Mouse (Mus musculus) midbrain, embryonic 13.5 days (tissue): ENCODE measurements around the gene Mme. TPM values are rescaled to one million over a fixed set of nuclear protein-coding genes. Genes with fewer than 3 reads are reported as not detected.

ENCODE experiments used
- ATAC-seq: fragments of 200-750 bp; cut with Nextera tagmentation; 2 replicates; pipeline ENCODE4 v1.8.0; 2017; ENCODE audit warnings: mild to moderate bottlenecking, moderate TSS enrichment, moderate library complexity
- H3K27ac ChIP-seq: fragments of 300-500 bp; sonication (generic); 2 replicates; pipeline ENCODE4 v1.5.1; 2015; ENCODE audit warnings: inconsistent platforms, mild to moderate bottlenecking, moderate library complexity
- H3K27me3 ChIP-seq: fragments of 300-500 bp; sonication (generic); 2 replicates; pipeline ENCODE4 v1.6.1; 2015; ENCODE audit warnings: mild to moderate bottlenecking, inconsistent platforms
- H3K36me3 ChIP-seq: fragments of 300-500 bp; sonication (generic); 2 replicates; pipeline ENCODE4 v1.6.1; 2015; ENCODE audit warnings: mild to moderate bottlenecking, inconsistent platforms
- H3K4me1 ChIP-seq: fragments of 300-500 bp; sonication (generic); replicated peaks from 2 replicates; pipeline ENCODE4 v1.6.1; 2015; ENCODE audit warnings: inconsistent platforms
- H3K4me2 ChIP-seq: fragments of 300-500 bp; sonication (generic); replicated peaks from 2 replicates; pipeline ENCODE4 v1.6.1; 2015; ENCODE audit warnings: moderate library complexity, mild to moderate bottlenecking, inconsistent platforms
- H3K4me3 ChIP-seq: fragments of 300-500 bp; sonication (generic); replicated peaks from 2 replicates; pipeline ENCODE4 v1.5.1; 2015; ENCODE audit warnings: mild to moderate bottlenecking, inconsistent platforms
- H3K9ac ChIP-seq: fragments of 300-500 bp; sonication (generic); replicated peaks from 2 replicates; pipeline ENCODE4 v1.6.1; 2015; ENCODE audit warnings: mild to moderate bottlenecking, inconsistent platforms
- H3K9me3 ChIP-seq: fragments of 300-500 bp; sonication (generic); 2 replicates; pipeline ENCODE4 v1.6.1; 2016; ENCODE audit warnings: mild to moderate bottlenecking, inconsistent platforms
- WGBS: fragments of 180-500 bp; shearing (Covaris S2); methylation state at CpG from one replicate; pipeline ENCODE4 v1.1.7; 2015; 5-methylcytosine and 5-hydroxymethylcytosine counted together
- polyA plus RNA-seq: library from polyadenylated mRNA; unstranded; fragments of >200 nt; fragmentation: Nextera tagmentation; extraction: Ambion mirVana; gene quantifications from 2 replicates; pipeline ENCODE4 v1.2.1, GENCODE M21; 2015

The Mme gene
- polyA plus RNA-seq, 1 experiment from 2014 or later: 2.8 TPM

DNA sequence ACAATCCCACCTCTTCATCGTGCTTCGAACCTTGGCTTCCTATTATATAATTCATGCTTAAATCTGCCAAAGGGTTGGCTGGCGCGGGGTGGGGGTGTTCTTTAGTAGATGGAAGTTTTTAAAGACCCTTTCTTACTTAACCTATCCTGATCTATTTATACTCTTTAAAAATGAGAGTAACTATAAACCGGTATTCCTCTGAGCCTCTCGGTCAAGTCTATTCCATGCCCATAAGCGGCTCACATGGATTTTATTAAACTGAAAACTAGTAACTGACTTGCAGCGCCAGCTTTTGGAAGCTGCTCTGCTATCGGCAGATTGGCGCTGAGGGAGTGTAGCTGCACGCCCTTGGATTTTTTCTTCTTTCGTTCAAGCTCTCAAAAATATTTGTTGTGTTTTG, 55.1 kb downstream of the Mme start:
- Histone ChIP-seq H3K4me2 (peak overlapping the region; percentile 100), H3K4me3 (peak overlapping the region; percentile 74), H3K9ac (no peak overlapping the region), H3K27me3 (peaks cover 18% of the 10 kb centered on the region; the same call in 1 of the 2 replicates), H3K4me1 (peaks cover 2% of the 10 kb centered on the region; the same call in 1 of the 2 replicates), H3K9me3 (no peaks in the 10 kb centered on the region), H3K27ac (no peak overlapping the region), H3K36me3 (no peaks in the 10 kb centered on the region)
- 11% methylated on average over 12 of the region's 12 CpGs for WGBS
- no peak for ATAC-seq

- H3K9ac ChIP-seq: no peak overlapping the region
- no peak overlapping the region for H3K27ac ChIP-seq
- H3K4me3 ChIP-seq: no peak overlapping the region
- 4% methylated on average over 6 of the region's 6 CpGs for WGBS
- no peaks in the 10 kb centered on the region for H3K36me3 ChIP-seq
- H3K4me2 ChIP-seq: no peak overlapping the region
- no peaks in the 10 kb centered on the region for H3K9me3 ChIP-seq
- H3K27me3 ChIP-seq: peaks cover 18% of the 10 kb centered on the region; the same call in 1 of the 2 replicates
- no peak for ATAC-seq
- H3K4me1 ChIP-seq: peaks cover 2% of the 10 kb centered on the region; the same call in 1 of the 2 replicates
These were observed 56.5 kb downstream of the Mme start for GRCm38 (mm10) chr3:63297787-63298186.

- Histone ChIP-seq H3K9ac (no peak overlapping the region), H3K4me1 (no peaks in the 10 kb centered on the region), H3K27ac (no peak overlapping the region), H3K36me3 (no peaks in the 10 kb centered on the region), H3K4me3 (no peak overlapping the region), H3K9me3 (no peaks in the 10 kb centered on the region), H3K4me2 (no peak overlapping the region), H3K27me3 (no peaks in the 10 kb centered on the region)
- 85% methylated on average over 7 of the region's 7 CpGs for WGBS
- ATAC-seq: no peak
These were observed 73.9 kb downstream of the Mme start for GRCm38 (mm10) chr3:63315211-63315760.

- H3K27me3 ChIP-seq: no peaks in the 10 kb centered on the region
- no peak overlapping the region for H3K4me3 ChIP-seq
- H3K4me2 ChIP-seq: no peak overlapping the region
- 76% methylated on average over 3 of the region's 3 CpGs for WGBS
- H3K9ac ChIP-seq: no peak overlapping the region
- H3K9me3 ChIP-seq: no peaks in the 10 kb centered on the region
- H3K27ac ChIP-seq: no peak overlapping the region
- H3K36me3 ChIP-seq: no peaks in the 10 kb centered on the region
- H3K4me1 ChIP-seq: no peaks in the 10 kb centered on the region
- ATAC-seq: no peak
These were observed 76.2 kb downstream of the Mme start for GRCm38 (mm10) chr3:63317496-63317895.

DNA sequence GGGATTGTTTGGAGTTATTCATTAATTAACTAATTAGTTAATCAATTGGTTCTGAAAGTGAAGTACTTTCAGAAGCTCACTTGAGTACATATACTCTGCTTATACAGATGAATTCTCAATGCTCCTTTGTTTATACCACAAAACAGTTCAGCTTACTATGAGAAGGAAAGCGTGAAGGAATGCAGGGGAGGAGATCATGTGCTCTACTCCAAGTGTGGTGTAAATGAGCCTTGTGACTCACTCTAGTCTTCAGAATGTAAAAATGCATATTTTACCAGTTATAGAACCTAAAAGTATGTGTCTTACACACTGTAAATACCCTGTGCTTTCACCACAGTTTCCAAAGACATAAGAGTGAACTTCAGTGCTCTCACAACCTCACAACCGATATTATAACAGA, 84.3 kb downstream of the Mme start:
- 82% methylated on average over 2 of the region's 2 CpGs for WGBS
- Histone ChIP-seq H3K4me3 (no peak overlapping the region), H3K4me1 (no peaks in the 10 kb centered on the region), H3K27me3 (no peaks in the 10 kb centered on the region), H3K4me2 (no peak overlapping the region), H3K9me3 (no peaks in the 10 kb centered on the region), H3K9ac (no peak overlapping the region), H3K36me3 (no peaks in the 10 kb centered on the region), H3K27ac (no peak overlapping the region)
- no peak for ATAC-seq

DNA sequence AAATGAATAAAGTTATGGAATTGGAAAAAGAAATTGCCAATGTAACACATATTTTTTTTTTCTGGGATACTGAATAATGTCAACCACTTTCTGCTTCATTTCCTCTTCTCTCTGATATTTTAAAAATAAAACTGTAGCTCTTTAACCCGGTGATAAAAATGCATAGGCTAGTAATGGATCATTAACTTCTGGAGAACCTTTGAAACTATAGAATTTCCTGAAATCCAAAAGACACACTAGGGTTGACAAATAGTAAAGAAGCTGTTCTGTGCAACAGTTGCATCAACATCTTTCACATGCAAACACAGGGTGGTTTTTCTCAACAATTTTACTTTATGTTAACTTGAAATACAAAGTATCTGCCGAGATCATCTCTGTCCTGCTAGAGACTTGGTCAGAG, 98.8 kb downstream of the Mme start:
- Histone ChIP-seq H3K27ac (no peak overlapping the region), H3K9ac (no peak overlapping the region), H3K4me2 (no peak overlapping the region), H3K9me3 (no peaks in the 10 kb centered on the region), H3K27me3 (no peaks in the 10 kb centered on the region), H3K4me3 (no peak overlapping the region), H3K36me3 (no peaks in the 10 kb centered on the region), H3K4me1 (no peaks in the 10 kb centered on the region)
- WGBS: 81% methylated on average over 2 of the region's 2 CpGs
- ATAC-seq: no peak

- H3K9me3 ChIP-seq: no peaks in the 10 kb centered on the region
- H3K9ac ChIP-seq: no peak overlapping the region
- H3K4me2 ChIP-seq: no peak overlapping the region
- no peak for ATAC-seq
- H3K27ac ChIP-seq: no peak overlapping the region
- H3K4me1 ChIP-seq: no peaks in the 10 kb centered on the region
- WGBS: 93% methylated on average over 3 of the region's 3 CpGs
- H3K27me3 ChIP-seq: no peaks in the 10 kb centered on the region
- H3K36me3 ChIP-seq: no peaks in the 10 kb centered on the region
- no peak overlapping the region for H3K4me3 ChIP-seq
These were observed 99.2 kb downstream of the Mme start for GRCm38 (mm10) chr3:63340546-63340945.

- WGBS: 97% methylated on average over 4 of the region's 4 CpGs
- H3K27ac ChIP-seq: no peak overlapping the region
- H3K4me3 ChIP-seq: no peak overlapping the region
- H3K36me3 ChIP-seq: no peaks in the 10 kb centered on the region
- ATAC-seq: no peak
- no peaks in the 10 kb centered on the region for H3K4me1 ChIP-seq
- H3K27me3 ChIP-seq: no peaks in the 10 kb centered on the region
- no peak overlapping the region for H3K4me2 ChIP-seq
- no peaks in the 10 kb centered on the region for H3K9me3 ChIP-seq
- H3K9ac ChIP-seq: no peak overlapping the region
These were observed 100.1 kb downstream of the Mme start for GRCm38 (mm10) chr3:63341481-63341880.

GRCm38 (mm10) chr3:63344998-63345397, 103.7 kb downstream of the Mme start:
- WGBS: 84% methylated on average over 5 of the region's 5 CpGs
- H3K27me3 ChIP-seq: no peaks in the 10 kb centered on the region

DNA sequence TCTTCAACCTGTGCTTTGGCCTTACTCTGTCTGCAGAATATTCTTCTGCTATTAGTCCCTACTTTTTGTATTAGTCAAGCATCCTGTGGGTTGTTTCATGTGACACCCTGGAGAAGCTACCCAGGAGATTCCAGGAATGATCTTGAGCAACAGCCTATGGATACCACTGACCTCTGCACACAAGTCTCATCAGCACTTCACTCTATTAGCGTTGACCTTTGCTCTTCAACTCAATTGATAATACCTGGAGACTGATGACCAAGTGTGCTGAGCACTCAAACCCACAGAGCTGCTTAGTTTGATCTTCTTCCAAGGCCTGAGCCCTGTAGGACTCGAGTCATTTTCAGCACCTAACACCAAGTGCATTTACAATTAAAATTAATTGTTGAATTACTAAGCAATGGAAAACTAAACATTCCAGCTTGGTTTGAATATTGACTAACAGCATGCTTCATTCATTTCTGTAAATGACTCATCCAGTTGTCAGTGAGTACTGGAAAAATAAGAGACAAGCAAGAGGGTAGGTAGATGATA, 107.6 kb downstream of the Mme start:
- no peak for ATAC-seq

More at GRCm38 (mm10) chr3:63344998-63345397, 103.7 kb downstream of the Mme start:
- ATAC-seq: no peak
- Histone ChIP-seq H3K4me3 (no peak overlapping the region), H3K4me1 (no peaks in the 10 kb centered on the region), H3K9ac (no peak overlapping the region), H3K36me3 (no peaks in the 10 kb centered on the region), H3K9me3 (no peaks in the 10 kb centered on the region), H3K27ac (no peak overlapping the region), H3K4me2 (no peak overlapping the region)

DNA sequence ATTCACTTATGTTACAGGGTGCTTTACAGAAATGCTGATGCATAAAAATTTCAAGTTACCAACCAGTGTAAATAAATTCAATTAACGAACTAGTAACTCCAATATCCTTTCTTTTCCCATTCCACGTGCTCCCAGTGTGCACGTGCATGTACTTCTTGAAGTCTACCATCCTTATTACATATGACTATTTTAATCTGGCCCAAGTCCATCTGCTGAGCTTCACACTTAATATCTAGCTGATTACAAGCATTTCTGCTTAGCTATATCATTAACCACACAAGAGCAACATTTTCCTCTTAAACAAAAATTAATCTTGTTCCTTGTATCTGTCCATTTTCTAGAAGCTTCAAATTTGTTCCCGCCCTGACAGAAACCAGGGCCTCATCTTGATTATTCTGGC, 108.9 kb downstream of the Mme start:
- Histone ChIP-seq H3K9ac (no peak overlapping the region), H3K4me3 (no peak overlapping the region), H3K36me3 (no peaks in the 10 kb centered on the region), H3K4me2 (no peak overlapping the region), H3K27ac (no peak overlapping the region), H3K4me1 (no peaks in the 10 kb centered on the region), H3K27me3 (no peaks in the 10 kb centered on the region), H3K9me3 (no peaks in the 10 kb centered on the region)
- 92% methylated on average over 4 of the region's 4 CpGs for WGBS
- ATAC-seq: no peak

More for the DNA sequence above, 107.6 kb downstream of the Mme start:
- Histone ChIP-seq H3K9ac (no peak overlapping the region), H3K36me3 (no peaks in the 10 kb centered on the region), H3K27ac (no peak overlapping the region), H3K4me3 (no peak overlapping the region), H3K4me1 (no peaks in the 10 kb centered on the region), H3K9me3 (no peaks in the 10 kb centered on the region), H3K4me2 (no peak overlapping the region), H3K27me3 (no peaks in the 10 kb centered on the region)
- 80% methylated on average over 2 of the region's 2 CpGs for WGBS

GRCm38 (mm10) chr3:63350704-63351103, 109.4 kb downstream of the Mme start:
- WGBS: 87% methylated on average over 3 of the region's 3 CpGs
- Histone ChIP-seq H3K36me3 (no peaks in the 10 kb centered on the region), H3K27me3 (no peaks in the 10 kb centered on the region), H3K9ac (no peak overlapping the region), H3K27ac (no peak overlapping the region), H3K4me3 (no peak overlapping the region), H3K4me2 (no peak overlapping the region), H3K4me1 (no peaks in the 10 kb centered on the region), H3K9me3 (no peaks in the 10 kb centered on the region)
- no peak for ATAC-seq

GRCm38 (mm10) chr3:63351680-63352260, 110.4 kb downstream of the Mme start:
- Histone ChIP-seq H3K4me1 (no peaks in the 10 kb centered on the region), H3K27me3 (no peaks in the 10 kb centered on the region), H3K4me2 (no peak overlapping the region), H3K4me3 (no peak overlapping the region), H3K9ac (no peak overlapping the region), H3K9me3 (no peaks in the 10 kb centered on the region), H3K27ac (no peak overlapping the region), H3K36me3 (no peaks in the 10 kb centered on the region)
- ATAC-seq: no peak
- 96% methylated on average over 1 of the region's 1 CpGs for WGBS
